Mouse (Mus musculus) limb, embryonic 11.5 days (tissue): ENCODE results near the gene Tardbp. TPM values are rescaled to one million over a fixed set of nuclear protein-coding genes. Genes with fewer than 3 reads are reported as not detected.

Experiments
- ATAC-seq: fragments of 200-750 bp; cut with Nextera tagmentation; 2 replicates; pipeline ENCODE4 v1.8.0; 2017; ENCODE audit warnings: low read depth; ENCODE audit not compliant: insufficient number of reproducible peaks, low FRiP score, low TSS enrichment
- DNase-seq: peaks from one replicate; pipeline ENCODE4 v3.0.0-alpha.2; 2015; ENCODE audit warnings: low spot score
- H3K27ac ChIP-seq: fragments of 300-500 bp; sonication (generic); replicated peaks from 2 replicates; pipeline ENCODE4 v1.5.1; 2014; ENCODE audit warnings: low read depth, mild to moderate bottlenecking, low read length
- H3K27me3 ChIP-seq: fragments of 300-500 bp; sonication (generic); 2 replicates; pipeline ENCODE4 v1.6.1; 2014; ENCODE audit warnings: mild to moderate bottlenecking, low read length, mixed read lengths; ENCODE audit not compliant: control insufficient read depth, insufficient read depth
- H3K36me3 ChIP-seq: fragments of 300-500 bp; sonication (generic); 2 replicates; pipeline ENCODE4 v1.6.1; 2014; ENCODE audit warnings: mild to moderate bottlenecking, low read length, moderate library complexity, mixed read lengths; ENCODE audit not compliant: control insufficient read depth, insufficient read depth
- H3K4me1 ChIP-seq: fragments of 300-500 bp; sonication (generic); 2 replicates; pipeline ENCODE4 v1.6.1; 2014; ENCODE audit warnings: low read length, mixed read lengths; ENCODE audit not compliant: control insufficient read depth, insufficient read depth
- H3K4me2 ChIP-seq: fragments of 300-500 bp; sonication (generic); 2 replicates; pipeline ENCODE4 v1.6.1; 2014; ENCODE audit warnings: low read depth, mild to moderate bottlenecking, moderate library complexity; ENCODE audit not compliant: severe bottlenecking
- H3K4me3 ChIP-seq: fragments of 300-500 bp; sonication (generic); 2 replicates; pipeline ENCODE4 v1.5.1; 2014; ENCODE audit warnings: low read depth, low read length
- H3K9ac ChIP-seq: fragments of 300-500 bp; sonication (generic); 2 replicates; pipeline ENCODE4 v1.6.1; 2014; ENCODE audit warnings: mild to moderate bottlenecking, low read length
- H3K9me3 ChIP-seq: fragments of 300-500 bp; sonication (generic); 2 replicates; pipeline ENCODE4 v1.6.1; 2016; ENCODE audit warnings: low read length; ENCODE audit not compliant: control insufficient read depth
- WGBS: fragments of 180-500 bp; shearing (Covaris S2); extraction: QIAGEN DNeasy Blood & Tissue Kit; methylation state at CpG from one replicate; pipeline ENCODE4 v1.1.7; 2014; 5-methylcytosine and 5-hydroxymethylcytosine counted together
- polyA plus RNA-seq: library from polyadenylated mRNA; unstranded; fragments of >200 nt; fragmentation: Nextera tagmentation; extraction: Ambion mirVana; gene quantifications from 2 replicates; pipeline ENCODE4 v1.2.1, GENCODE M21; 2014

Tardbp gene
- polyA plus RNA-seq, 1 experiment from 2014 or later, result 198 TPM

GRCm38 (mm10) chr4:148644926-148645325, 18.1 kb upstream of the Tardbp start:
- ATAC-seq (no peak), DNase-seq (no peak)

GRCm38 (mm10) chr4:148644157-148644511, 17.3 kb upstream of the Tardbp start:
- Histone ChIP-seq H3K4me3 (no peak overlapping the region), H3K9me3 (no peaks in the 10 kb centered on the region), H3K4me2 (no peak overlapping the region), H3K27ac (no peak overlapping the region), H3K4me1 (no peaks in the 10 kb centered on the region), H3K36me3 (no peaks in the 10 kb centered on the region), H3K27me3 (no peaks in the 10 kb centered on the region), H3K9ac (no peak overlapping the region)
- DNase-seq (peak; percentile 85), ATAC-seq (no peak; the same call in 1 of the 2 replicates)
- WGBS, result 4% methylated on average over 9 of the region's 9 CpGs

More at GRCm38 (mm10) chr4:148644926-148645325, 18.1 kb upstream of the Tardbp start:
- WGBS, result 85% methylated on average over 6 of the region's 6 CpGs
- no peak overlapping the region for H3K27ac ChIP-seq
- H3K4me1 ChIP-seq, result no peaks in the 10 kb centered on the region
- H3K4me2 ChIP-seq, result no peak overlapping the region
- no peak overlapping the region for H3K9ac ChIP-seq
- no peaks in the 10 kb centered on the region for H3K27me3 ChIP-seq
- no peaks in the 10 kb centered on the region for H3K9me3 ChIP-seq
- no peak overlapping the region for H3K4me3 ChIP-seq
- H3K36me3 ChIP-seq, result no peaks in the 10 kb centered on the region

- WGBS, result 62% methylated on average over 15 of the region's 15 CpGs
- no peak within 1 kb of the TSS for H3K9ac ChIP-seq
- no peak within 1 kb of the TSS for H3K27ac ChIP-seq
- no peak within 1 kb of the TSS for H3K4me2 ChIP-seq
- H3K36me3 ChIP-seq, result no peaks in the 10 kb centered on the region
- no peaks in the 10 kb centered on the region for H3K27me3 ChIP-seq
- DNase-seq, result no peak
- no peak within 1 kb of the TSS for H3K4me3 ChIP-seq
- no peaks in the 10 kb centered on the region for H3K4me1 ChIP-seq
- no peak for ATAC-seq
- no peaks in the 10 kb centered on the region for H3K9me3 ChIP-seq
These were observed 16.7 kb upstream of the Tardbp start, which contains the start of gene Gm572 for GRCm38 (mm10) chr4:148643291-148644156. Gm572 (plus strand) TSS chr4:148643317.

GRCm38 (mm10) chr4:148641121-148641520, 14.3 kb upstream of the Tardbp start:
- H3K36me3 ChIP-seq, result no peaks in the 10 kb centered on the region
- H3K9me3 ChIP-seq, result no peaks in the 10 kb centered on the region
- no peaks in the 10 kb centered on the region for H3K4me1 ChIP-seq
- H3K27me3 ChIP-seq, result no peaks in the 10 kb centered on the region
- no peak for ATAC-seq
- H3K27ac ChIP-seq, result no peak overlapping the region
- no peak overlapping the region for H3K4me3 ChIP-seq
- no peak overlapping the region for H3K4me2 ChIP-seq
- WGBS, result 81% methylated on average over 5 of the region's 5 CpGs
- DNase-seq, result no peak
- no peak overlapping the region for H3K9ac ChIP-seq

GRCm38 (mm10) chr4:148639455-148639854, 12.6 kb upstream of the Tardbp start:
- H3K9me3 ChIP-seq, result no peaks in the 10 kb centered on the region
- no peaks in the 10 kb centered on the region for H3K36me3 ChIP-seq
- no peak overlapping the region for H3K4me3 ChIP-seq
- DNase-seq, result no peak
- H3K4me1 ChIP-seq, result no peaks in the 10 kb centered on the region
- H3K4me2 ChIP-seq, result no peak overlapping the region
- no peak overlapping the region for H3K9ac ChIP-seq
- H3K27me3 ChIP-seq, result no peaks in the 10 kb centered on the region
- WGBS, result 82% methylated on average over 2 of the region's 2 CpGs
- H3K27ac ChIP-seq, result no peak overlapping the region
- no peak for ATAC-seq

GRCm38 (mm10) chr4:148638302-148638701, 11.5 kb upstream of the Tardbp start:
- WGBS, result 51% methylated on average over 9 of the region's 9 CpGs
- no peak overlapping the region for H3K9ac ChIP-seq
- no peak for ATAC-seq
- H3K27ac ChIP-seq, result no peak overlapping the region
- no peak for DNase-seq
- no peaks in the 10 kb centered on the region for H3K27me3 ChIP-seq
- H3K9me3 ChIP-seq, result no peaks in the 10 kb centered on the region
- H3K4me3 ChIP-seq, result no peak overlapping the region
- no peak overlapping the region for H3K4me2 ChIP-seq
- no peaks in the 10 kb centered on the region for H3K36me3 ChIP-seq
- H3K4me1 ChIP-seq, result no peaks in the 10 kb centered on the region

- no peak for DNase-seq
- no peaks in the 10 kb centered on the region for H3K27me3 ChIP-seq
- ATAC-seq, result no peak
- no peak overlapping the region for H3K9ac ChIP-seq
- H3K9me3 ChIP-seq, result no peaks in the 10 kb centered on the region
- H3K4me1 ChIP-seq, result no peaks in the 10 kb centered on the region
- H3K4me2 ChIP-seq, result no peak overlapping the region
- no peak overlapping the region for H3K27ac ChIP-seq
- no peaks in the 10 kb centered on the region for H3K36me3 ChIP-seq
- H3K4me3 ChIP-seq, result no peak overlapping the region
- WGBS, result 85% methylated on average over 2 of the region's 2 CpGs
These were observed 8.5 kb upstream of the Tardbp start for GRCm38 (mm10) chr4:148635309-148635708.

- Histone ChIP-seq H3K4me2 (no peak overlapping the region), H3K27me3 (no peaks in the 10 kb centered on the region), H3K9me3 (no peaks in the 10 kb centered on the region), H3K9ac (no peak overlapping the region), H3K27ac (no peak overlapping the region), H3K4me3 (no peak overlapping the region), H3K4me1 (no peaks in the 10 kb centered on the region), H3K36me3 (no peaks in the 10 kb centered on the region)
- DNase-seq (no peak), ATAC-seq (no peak)
- WGBS, result 69% methylated on average over 2 of the region's 2 CpGs
These were observed 6.7 kb upstream of the Tardbp start for GRCm38 (mm10) chr4:148633395-148634061.
